Mouse (Mus musculus) heart, embryonic 10.5 days (tissue): Measurements from ENCODE around the gene Tinagl1. TPM values are rescaled to one million over a fixed set of nuclear protein-coding genes. Genes with fewer than 3 reads are reported as not detected.

Experiments used
- DNase-seq: peaks from one replicate; pipeline ENCODE4 v3.0.0-alpha.2; 2017; ENCODE audit warnings: low spot score
- H3K27ac ChIP-seq: fragments of 300-500 bp; sonication (generic); 2 replicates; pipeline ENCODE4 v1.5.1; 2016; ENCODE audit warnings: mild to moderate bottlenecking
- H3K27me3 ChIP-seq: fragments of 300-500 bp; sonication (generic); 2 replicates; pipeline ENCODE4 v1.6.1; 2016; ENCODE audit warnings: mild to moderate bottlenecking; ENCODE audit not compliant: poor library complexity, insufficient read depth, severe bottlenecking
- H3K36me3 ChIP-seq: fragments of 300-500 bp; sonication (generic); 2 replicates; pipeline ENCODE4 v1.6.1; 2016; ENCODE audit warnings: mild to moderate bottlenecking, moderate library complexity
- H3K4me1 ChIP-seq: fragments of 300-500 bp; sonication (generic); 2 replicates; pipeline ENCODE4 v1.6.1; 2016; ENCODE audit warnings: mild to moderate bottlenecking
- H3K4me3 ChIP-seq: fragments of 300-500 bp; sonication (generic); 2 replicates; pipeline ENCODE4 v1.5.1; 2016; ENCODE audit warnings: mild to moderate bottlenecking, moderate library complexity
- H3K9me3 ChIP-seq: fragments of 300-500 bp; sonication (generic); 2 replicates; pipeline ENCODE4 v1.6.1; 2016; ENCODE audit warnings: mild to moderate bottlenecking, moderate library complexity
- WGBS: fragments of 180-500 bp; shearing (Covaris S2); methylation state at CpG from one replicate; pipeline ENCODE4 v1.1.7; 2016; 5-methylcytosine and 5-hydroxymethylcytosine counted together
- polyA plus RNA-seq: library from polyadenylated mRNA; unstranded; fragments of >200 nt; fragmentation: Nextera tagmentation; extraction: Ambion mirVana; gene quantifications from 2 replicates; pipeline ENCODE4 v1.2.1, GENCODE M21; 2016

The Tinagl1 gene
- polyA plus RNA-seq, 1 experiment from 2014 or later: 39.0 TPM

DNA sequence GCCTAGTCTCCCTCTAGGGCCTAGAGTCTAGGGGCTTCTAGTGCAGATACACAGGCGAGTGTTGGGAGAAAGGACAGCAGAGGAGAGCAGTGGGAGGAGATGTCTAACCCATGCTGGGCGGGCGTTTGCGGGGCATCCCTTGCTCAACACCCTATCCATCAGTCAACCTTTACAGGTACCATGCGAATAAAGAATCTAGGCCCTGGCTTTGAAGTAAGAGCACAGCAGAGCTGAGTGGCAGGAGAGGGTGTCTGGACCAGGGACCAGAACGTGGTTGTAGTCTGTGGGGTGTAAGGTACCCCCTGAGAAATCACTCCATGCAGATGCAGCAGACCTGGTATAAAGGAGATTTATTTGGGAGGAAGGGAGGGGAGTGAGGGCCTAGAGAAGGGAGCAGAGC is 10.8 kb downstream of the Tinagl1 start:
- DNase-seq: no peak
- H3K36me3 ChIP-seq: peaks cover 1% of the 10 kb centered on the region
- peaks cover 32% of the 10 kb centered on the region for H3K27me3 ChIP-seq
- no peaks in the 10 kb centered on the region for H3K9me3 ChIP-seq
- WGBS: 67% methylated on average over 6 of the region's 6 CpGs
- H3K4me1 ChIP-seq: peaks cover 70% of the 10 kb centered on the region
- no peak overlapping the region for H3K4me3 ChIP-seq
- H3K27ac ChIP-seq: peak overlapping the region; percentile 87

- DNase-seq: no peak
- peak overlapping the region; percentile 87 for H3K27ac ChIP-seq
- H3K9me3 ChIP-seq: no peaks in the 10 kb centered on the region
- peak overlapping the region; percentile 53 for H3K4me3 ChIP-seq
- 3% methylated on average over 20 of the region's 20 CpGs for WGBS
- H3K4me1 ChIP-seq: peaks cover 63% of the 10 kb centered on the region
- H3K36me3 ChIP-seq: peaks cover 1% of the 10 kb centered on the region
- peaks cover 32% of the 10 kb centered on the region for H3K27me3 ChIP-seq
These were observed 11.5 kb downstream of the Tinagl1 start for GRCm38 (mm10) chr4:130163391-130163861.

GRCm38 (mm10) chr4:130161349-130161748 is 13.6 kb downstream of the Tinagl1 start:
- peaks cover 42% of the 10 kb centered on the region for H3K4me1 ChIP-seq
- no peaks in the 10 kb centered on the region for H3K9me3 ChIP-seq
- peaks cover 32% of the 10 kb centered on the region for H3K27me3 ChIP-seq
- H3K4me3 ChIP-seq: no peak overlapping the region
- WGBS: 24% methylated on average over 4 of the region's 4 CpGs
- peak overlapping the region; percentile 31; the same call in 1 of the 2 replicates for H3K27ac ChIP-seq
- DNase-seq: no peak
- no peaks in the 10 kb centered on the region; the same call in none of the 2 replicates for H3K36me3 ChIP-seq

DNA sequence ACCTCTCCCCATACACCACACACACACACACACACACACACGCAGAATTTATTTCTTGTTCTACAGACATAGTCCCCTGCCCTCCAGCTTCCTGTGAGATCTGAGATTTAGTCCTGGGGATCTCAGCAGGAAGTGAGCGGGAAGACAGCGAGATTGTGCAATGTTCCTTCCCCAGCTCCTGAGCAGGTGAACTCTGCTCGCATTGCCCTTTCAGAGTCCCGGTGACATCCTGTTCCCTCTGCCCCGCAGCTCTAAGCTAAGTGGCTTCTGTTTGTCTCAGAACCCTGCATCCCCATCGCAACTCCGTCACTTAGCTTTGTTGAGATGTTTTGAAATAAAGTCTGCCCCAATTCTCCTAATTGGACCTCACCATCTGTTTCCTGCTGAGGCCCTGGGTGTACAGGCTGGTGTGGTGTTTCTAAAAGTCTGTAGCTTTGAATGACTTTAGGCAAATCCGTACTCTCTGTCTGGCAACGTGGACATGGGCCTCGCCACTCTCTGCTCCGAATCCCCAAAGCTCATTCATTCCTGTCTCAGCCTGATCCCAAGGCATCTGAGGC is 18.0 kb downstream of the Tinagl1 start:
- no peaks in the 10 kb centered on the region for H3K9me3 ChIP-seq
- H3K4me3 ChIP-seq: no peak overlapping the region
- 67% methylated on average over 12 of the region's 12 CpGs for WGBS
- no peak overlapping the region for H3K27ac ChIP-seq
- H3K27me3 ChIP-seq: peaks cover 34% of the 10 kb centered on the region
- no peak for DNase-seq
- no peaks in the 10 kb centered on the region for H3K36me3 ChIP-seq
- H3K4me1 ChIP-seq: peaks cover 9% of the 10 kb centered on the region

DNA sequence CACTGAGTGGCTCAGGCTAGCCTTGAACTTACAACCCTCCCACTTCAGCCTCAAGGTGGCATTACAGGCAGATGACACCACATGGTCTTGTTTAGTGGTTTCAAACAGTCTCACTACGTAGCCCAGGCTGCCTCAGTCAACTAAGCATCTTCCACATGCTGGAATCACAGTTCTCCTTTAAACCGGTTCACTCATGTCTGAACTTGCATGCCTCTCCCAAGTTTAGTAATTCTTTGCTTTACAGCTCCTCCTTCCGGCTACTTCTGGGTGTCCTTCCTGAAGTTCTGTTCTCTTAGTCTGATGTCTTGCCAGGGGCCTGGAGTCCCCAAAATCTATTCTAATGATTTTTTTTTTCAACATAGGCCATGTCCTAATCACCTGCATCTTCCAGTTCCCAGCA is 20.7 kb downstream of the Tinagl1 start:
- Histone ChIP-seq H3K9me3 (no peaks in the 10 kb centered on the region), H3K27me3 (peaks cover 37% of the 10 kb centered on the region), H3K4me1 (no peaks in the 10 kb centered on the region), H3K4me3 (no peak overlapping the region), H3K36me3 (no peaks in the 10 kb centered on the region), H3K27ac (no peak overlapping the region)
- DNase-seq: no peak
- WGBS: 79% methylated on average over 3 of the region's 3 CpGs

DNA sequence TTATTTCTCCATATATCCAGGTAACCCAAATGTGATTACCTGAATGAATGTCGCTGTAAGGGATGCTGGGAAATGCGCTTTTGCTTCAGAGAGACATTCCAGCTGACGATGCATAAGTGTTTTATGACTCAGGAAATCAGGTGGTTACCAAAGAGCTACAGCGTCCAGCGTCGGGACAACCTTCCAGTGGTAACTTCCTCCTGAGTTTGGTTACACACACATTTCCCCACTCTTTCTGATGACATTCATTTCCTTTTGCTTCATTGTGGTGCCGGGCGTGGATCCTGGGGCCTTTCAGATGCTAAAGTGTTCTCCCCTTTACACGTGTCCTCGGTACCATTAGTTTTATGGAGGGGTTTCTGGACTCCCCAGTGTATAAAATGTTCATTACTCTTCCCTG is 26.5 kb downstream of the Tinagl1 start:
- H3K4me3 ChIP-seq: no peak overlapping the region
- H3K27me3 ChIP-seq: peaks cover 55% of the 10 kb centered on the region
- no peaks in the 10 kb centered on the region for H3K9me3 ChIP-seq
- H3K36me3 ChIP-seq: no peaks in the 10 kb centered on the region
- H3K27ac ChIP-seq: no peak overlapping the region
- DNase-seq: no peak
- no peaks in the 10 kb centered on the region for H3K4me1 ChIP-seq
- WGBS: 82% methylated on average over 10 of the region's 10 CpGs

GRCm38 (mm10) chr4:130141786-130142185 is 33.1 kb downstream of the Tinagl1 start:
- DNase-seq: no peak
- H3K4me3 ChIP-seq: no peak overlapping the region
- H3K27ac ChIP-seq: no peak overlapping the region
- peaks cover 24% of the 10 kb centered on the region for H3K4me1 ChIP-seq
- H3K9me3 ChIP-seq: no peaks in the 10 kb centered on the region
- peaks cover 72% of the 10 kb centered on the region for H3K27me3 ChIP-seq
- WGBS: 60% methylated on average over 3 of the region's 3 CpGs
- H3K36me3 ChIP-seq: no peaks in the 10 kb centered on the region

- 53% methylated on average over 9 of the region's 9 CpGs for WGBS
- no peak overlapping the region for H3K4me3 ChIP-seq
- no peaks in the 10 kb centered on the region for H3K9me3 ChIP-seq
- no peak overlapping the region for H3K27ac ChIP-seq
- H3K4me1 ChIP-seq: peaks cover 24% of the 10 kb centered on the region
- H3K36me3 ChIP-seq: no peaks in the 10 kb centered on the region
- H3K27me3 ChIP-seq: peaks cover 75% of the 10 kb centered on the region
- no peak for DNase-seq
These were observed 33.9 kb downstream of the Tinagl1 start for GRCm38 (mm10) chr4:130140992-130141402.

GRCm38 (mm10) chr4:130139214-130139492 is 35.8 kb downstream of the Tinagl1 start, which contains the start of gene Hcrtr1:
Hcrtr1 (minus strand) TSS chr4:130139359.
- WGBS: 0% methylated on average over 14 of the region's 15 CpGs
- Histone ChIP-seq H3K9me3 (no peaks in the 10 kb centered on the region), H3K4me1 (peaks cover 33% of the 10 kb centered on the region), H3K27me3 (peaks cover 84% of the 10 kb centered on the region), H3K4me3 (peak within 1 kb of the TSS; percentile 61), H3K27ac (peak within 1 kb of the TSS; percentile 45), H3K36me3 (no peaks in the 10 kb centered on the region)
- no peak for DNase-seq

DNA sequence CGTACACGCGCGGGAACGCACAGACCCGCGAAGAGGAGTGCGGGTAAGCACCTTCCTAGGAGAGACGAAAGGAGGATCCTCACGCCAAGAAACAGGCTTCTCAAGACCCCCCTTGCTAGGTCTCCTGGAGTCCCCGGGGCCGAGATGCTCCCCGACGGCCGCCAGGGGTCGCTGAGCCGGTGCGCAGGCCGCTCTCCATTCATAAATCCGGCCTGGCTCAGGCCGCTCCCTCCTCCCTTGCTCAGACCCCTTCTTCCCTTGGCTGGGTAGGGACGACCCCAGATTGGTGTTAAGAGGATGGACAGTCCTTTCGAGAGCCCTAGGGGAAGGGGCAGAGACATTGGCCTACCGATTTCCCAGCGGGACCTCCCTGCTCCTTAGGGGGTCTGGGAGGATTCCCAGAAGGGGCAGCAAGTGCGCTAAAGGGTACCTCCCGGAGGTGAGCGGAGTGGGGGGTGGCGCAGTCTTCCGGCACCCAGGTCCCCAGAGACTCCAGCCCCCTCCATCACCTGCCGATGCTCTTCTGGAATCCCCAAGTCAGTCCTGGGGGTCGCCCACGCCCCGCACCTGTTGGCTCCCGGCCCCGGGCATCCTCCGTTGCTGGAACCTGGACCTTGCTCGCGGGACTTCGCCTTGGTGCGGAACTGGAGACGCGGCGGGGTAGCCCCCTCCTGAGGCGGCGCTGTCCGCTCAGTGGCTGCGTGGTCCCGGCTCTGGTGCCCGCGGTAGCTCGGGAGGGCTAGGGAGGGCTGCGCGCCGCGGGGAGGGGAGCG is 36.3 kb downstream of the Tinagl1 start:
- H3K27me3 ChIP-seq: peaks cover 87% of the 10 kb centered on the region
- H3K36me3 ChIP-seq: no peaks in the 10 kb centered on the region
- under 1% methylated on average over 56 of the region's 57 CpGs for WGBS

GRCm38 (mm10) chr4:130133399-130133798 is 41.5 kb downstream of the Tinagl1 start:
- Histone ChIP-seq H3K36me3 (no peaks in the 10 kb centered on the region), H3K9me3 (no peaks in the 10 kb centered on the region), H3K4me3 (no peak overlapping the region), H3K4me1 (peaks cover 51% of the 10 kb centered on the region), H3K27ac (no peak overlapping the region), H3K27me3 (peaks cover 61% of the 10 kb centered on the region)
- DNase-seq: no peak
- 46% methylated on average over 6 of the region's 6 CpGs for WGBS

More for the DNA sequence above, 36.3 kb downstream of the Tinagl1 start:
- Histone ChIP-seq H3K4me1 (peaks cover 38% of the 10 kb centered on the region), H3K4me3 (peak overlapping the region; percentile 61), H3K27ac (peak overlapping the region; percentile 45), H3K9me3 (no peaks in the 10 kb centered on the region)
- peak; percentile 89 for DNase-seq

DNA sequence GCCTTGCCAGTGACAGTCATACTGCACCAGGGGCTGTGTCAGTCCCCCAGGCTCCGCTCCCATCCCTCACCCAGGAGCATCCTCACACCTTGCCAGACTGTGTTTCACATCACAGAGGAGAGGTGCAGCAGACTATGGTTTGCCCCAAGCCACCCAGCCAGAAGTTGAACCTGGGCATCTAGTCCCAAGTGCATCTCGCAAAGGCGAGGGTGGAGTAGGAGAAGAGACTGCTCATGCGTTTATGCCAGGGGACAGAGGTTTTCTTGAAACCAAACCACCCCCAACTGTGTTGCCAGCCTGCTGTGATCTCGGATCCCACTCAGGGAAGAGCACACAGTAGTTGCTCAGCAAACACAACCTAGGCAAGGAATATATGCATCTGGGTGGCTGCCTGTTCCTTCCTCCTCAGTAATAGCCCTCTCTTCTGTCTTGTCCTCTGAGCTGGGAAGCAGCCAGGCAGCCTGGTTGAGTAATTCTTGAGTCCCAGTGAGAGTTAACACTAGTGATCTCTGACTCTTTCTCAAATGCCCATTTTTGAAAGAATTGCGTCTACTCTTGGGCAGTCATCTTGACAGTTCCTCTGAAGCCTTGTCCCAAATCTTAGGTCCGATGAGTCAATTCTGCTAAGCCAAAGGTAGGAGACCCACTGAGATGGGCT is 43.3 kb downstream of the Tinagl1 start:
- H3K9me3 ChIP-seq: no peaks in the 10 kb centered on the region
- H3K36me3 ChIP-seq: peaks cover 16% of the 10 kb centered on the region
- DNase-seq: no peak
- WGBS: 82% methylated on average over 7 of the region's 7 CpGs
- no peak overlapping the region for H3K4me3 ChIP-seq
- H3K4me1 ChIP-seq: peaks cover 51% of the 10 kb centered on the region
- peaks cover 43% of the 10 kb centered on the region for H3K27me3 ChIP-seq
- no peak overlapping the region for H3K27ac ChIP-seq
